Mouse (Mus musculus) G1E (cell line): Measurements from ENCODE around the gene Esyt2. TPM values are rescaled to one million over a fixed set of nuclear protein-coding genes. Genes with fewer than 3 reads are reported as not detected.

Experiments
- ATAC-seq: 2 replicates; pipeline ENCODE4 v1.8.0; 2016; ENCODE audit warnings: mild to moderate bottlenecking; ENCODE audit not compliant: insufficient number of reproducible peaks, poor library complexity, low FRiP score, severe bottlenecking; ENCODE audit errors: extremely low read depth
- DNase-seq: peaks from one replicate; pipeline ENCODE4 v3.0.0; 2012; ENCODE audit warnings: low spot score
- H3K27me3 ChIP-seq: 2 replicates; pipeline ENCODE4 v1.6.1; 2012; ENCODE audit warnings: mild to moderate bottlenecking, low read length, inconsistent platforms; ENCODE audit not compliant: insufficient read depth
- H3K36me3 ChIP-seq: replicated peaks from 2 replicates; pipeline ENCODE3; 2012; ENCODE audit warnings: mild to moderate bottlenecking, inconsistent platforms
- H3K4me1 ChIP-seq: 2 replicates; pipeline ENCODE4 v1.6.1; 2012; ENCODE audit warnings: low read depth, low read length, inconsistent platforms, mixed read lengths; ENCODE audit not compliant: insufficient read depth
- H3K4me3 ChIP-seq: 2 replicates; pipeline ENCODE4 v1.5.1; 2012; ENCODE audit warnings: low read depth, mild to moderate bottlenecking, inconsistent platforms, low read length, moderate library complexity, mixed read lengths
- H3K9me3 ChIP-seq: replicated peaks from 2 replicates; pipeline ENCODE4 v1.6.1; 2012; ENCODE audit warnings: inconsistent platforms
- CTCF ChIP-seq: IDR thresholded peaks from 2 replicates; pipeline ENCODE4 v1.5.1; 2012; ENCODE audit warnings: low read depth, low read length, inconsistent platforms, mixed read lengths
- GATA1 ChIP-seq: IDR thresholded peaks from 2 replicates; pipeline ENCODE4 v1.6.1; 2012; ENCODE audit warnings: borderline replicate concordance, low read length, inconsistent platforms, mixed read lengths
- GATA2 ChIP-seq: IDR thresholded peaks from 2 replicates; pipeline ENCODE4 v1.6.1; 2012; ENCODE audit warnings: low read depth, low read length, inconsistent platforms, borderline replicate concordance
- POLR2AphosphoS5 ChIP-seq: IDR thresholded peaks from 2 replicates; pipeline ENCODE4 v1.6.1; 2012; ENCODE audit warnings: low read depth, low read length, inconsistent platforms; ENCODE audit not compliant: insufficient replicate concordance
- TAL1 ChIP-seq: conservative IDR thresholded peaks from 2 replicates; pipeline ENCODE4 v1.6.1; 2012; ENCODE audit warnings: low read depth, low read length, inconsistent platforms, mixed read lengths
- polyA plus RNA-seq: library from polyadenylated mRNA; stranded (reverse); fragments of >175 nt; gene quantifications from 2 replicates; pipeline ENCODE4 v1.2.3, GENCODE M21; 2012
- total RNA-seq, 2 experiments: library from RNA; stranded (forward) in 1 of 2; stranded (reverse) in 1 of 2; fragments of 200-1000 nt in 1 of 2; fragments of >200 nt in 1 of 2; fragmentation: Nextera tagmentation in 1 of 2; gene quantifications; 2 replicates each; pipeline ENCODE4 v1.2.3; 2014 to 2017

Esyt2 gene
- total and polyA plus RNA-seq, 3 experiments = 23.4 to 147 (median 87.5) TPM

GRCm38 (mm10) chr12:116435232-116435631, 154.2 kb downstream of the Esyt2 start:
- H3K4me1 ChIP-seq = no peaks in the 10 kb centered on the region
- H3K36me3 ChIP-seq = peaks cover 90% of the 10 kb centered on the region
- H3K27me3 ChIP-seq = no peaks in the 10 kb centered on the region
- DNase-seq (no peak), ATAC-seq (no peak)
- TF ChIP-seq POLR2AphosphoS5 = no peak
- H3K9me3 ChIP-seq = no peaks in the 10 kb centered on the region
- H3K4me3 ChIP-seq = no peak overlapping the region

DNA sequence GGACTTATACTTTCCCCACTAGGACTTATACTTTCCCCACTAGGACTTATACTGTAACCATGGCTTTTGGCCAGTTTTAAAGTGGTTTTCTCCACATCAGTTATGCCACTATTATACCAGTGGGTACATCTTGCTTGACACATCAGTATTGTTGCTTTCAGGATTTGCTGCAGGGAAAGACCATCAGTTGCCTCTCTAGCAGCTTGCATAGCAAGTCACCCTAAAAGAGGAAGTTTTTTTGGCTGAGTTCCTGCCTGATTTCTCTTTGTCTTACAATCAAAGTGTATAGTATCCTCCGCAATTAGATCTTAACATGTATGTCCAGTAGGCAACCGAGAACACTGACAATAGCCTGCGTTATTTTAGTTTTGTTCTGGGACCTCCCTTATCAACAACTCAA, 155.1 kb downstream of the Esyt2 start:
- 0 out of 2 replicates have a peak, but pooled peaks have one; percentile 26 for ATAC-seq
- H3K36me3 ChIP-seq = peaks cover 90% of the 10 kb centered on the region

DNA sequence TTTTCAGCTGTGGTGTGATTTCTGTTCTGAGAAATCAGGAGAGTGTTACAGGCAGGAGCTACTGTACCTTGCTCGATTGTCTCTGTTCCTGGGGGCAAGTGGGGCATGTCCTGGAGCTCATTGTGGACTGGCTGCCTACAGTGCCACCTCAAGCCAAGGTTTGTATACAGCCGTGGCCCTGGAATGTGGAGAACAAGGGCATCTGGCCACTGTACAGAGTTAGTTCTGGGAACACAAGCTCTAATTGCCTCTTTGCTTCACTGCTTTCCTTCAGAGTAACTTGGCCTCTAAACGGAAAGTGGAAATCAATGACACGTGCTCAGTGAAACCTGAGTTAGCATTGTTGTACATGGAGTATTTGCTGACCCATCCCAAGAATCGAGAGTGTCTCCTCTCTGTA, 157.6 kb downstream of the Esyt2 start:
- H3K27me3 ChIP-seq = no peaks in the 10 kb centered on the region
- no peaks in the 10 kb centered on the region for H3K9me3 ChIP-seq
- TF ChIP-seq GATA2 (no peak), POLR2AphosphoS5 (no peak), TAL1 (no peak), GATA1 (no peak), CTCF (no peak)
- H3K4me3 ChIP-seq = no peak overlapping the region
- no peak for DNase-seq
- peaks cover 6% of the 10 kb centered on the region; the same call in 1 of the 2 replicates for H3K4me1 ChIP-seq
- peaks cover 93% of the 10 kb centered on the region for H3K36me3 ChIP-seq
- no peak for ATAC-seq

More for the DNA sequence above, 155.1 kb downstream of the Esyt2 start:
- 0 out of 2 replicates have a peak, but pooled peaks cover 4% of the 10 kb centered on the region for H3K4me1 ChIP-seq
- no peak for TF ChIP-seq TAL1
- no peak for TF ChIP-seq CTCF
- TF ChIP-seq GATA1 = no peak
- no peak for TF ChIP-seq POLR2AphosphoS5
- TF ChIP-seq GATA2 = no peak
- H3K4me3 ChIP-seq = no peak overlapping the region
- no peak for DNase-seq
- no peaks in the 10 kb centered on the region for H3K27me3 ChIP-seq
- no peaks in the 10 kb centered on the region for H3K9me3 ChIP-seq

Other genes starting within 250 kb of the Esyt2 start
- 67.0 and 68.6 TPM in 2 replicates for gene Zfp386, start 233.5 kb upstream of the Esyt2 start, total RNA-seq (2014; fragmentation: Nextera tagmentation)
- 48.8 and 55.8 TPM in 2 replicates for gene Zfp386, start 233.5 kb upstream of the Esyt2 start, total RNA-seq (2017)
- 0.83 and 2.1 TPM in 2 replicates for gene Zfp386, start 233.5 kb upstream of the Esyt2 start, polyA plus RNA-seq
- gene Vipr2, start 203.5 kb upstream of the Esyt2 start, total RNA-seq (2014; fragmentation: Nextera tagmentation) = not detected in 2 replicates
- gene Vipr2, start 203.5 kb upstream of the Esyt2 start, total RNA-seq (2017) = 0.16 and 0.17 TPM in 2 replicates
- not detected in 2 replicates for gene Vipr2, start 203.5 kb upstream of the Esyt2 start, polyA plus RNA-seq
- 24.9 and 30.0 TPM in 2 replicates for gene Wdr60, start 18.2 kb upstream of the Esyt2 start, total RNA-seq (2014; fragmentation: Nextera tagmentation)
- gene Wdr60, start 18.2 kb upstream of the Esyt2 start, total RNA-seq (2017) = 49.5 and 68.6 TPM in 2 replicates
- gene Wdr60, start 18.2 kb upstream of the Esyt2 start, polyA plus RNA-seq = 10.7 and 13.5 TPM in 2 replicates
- gene Gm11027, start 5.8 kb upstream of the Esyt2 start, total RNA-seq (2014; fragmentation: Nextera tagmentation) = not detected in 2 replicates
- gene Gm11027, start 5.8 kb upstream of the Esyt2 start, total RNA-seq (2017) = not detected in 2 replicates
- gene Gm11027, start 5.8 kb upstream of the Esyt2 start, polyA plus RNA-seq = not detected in 2 replicates
- gene Ncapg2, start 124.2 kb downstream of the Esyt2 start, total RNA-seq (2014; fragmentation: Nextera tagmentation) = 138 and 179 TPM in 2 replicates
- 229 and 321 TPM in 2 replicates for gene Ncapg2, start 124.2 kb downstream of the Esyt2 start, total RNA-seq (2017)
- gene Ncapg2, start 124.2 kb downstream of the Esyt2 start, polyA plus RNA-seq = 28.9 and 36.1 TPM in 2 replicates
- gene Ptprn2, start 204.5 kb downstream of the Esyt2 start, total RNA-seq (2014; fragmentation: Nextera tagmentation) = not detected in 2 replicates
- 0.22 and 0.23 TPM in 2 replicates for gene Ptprn2, start 204.5 kb downstream of the Esyt2 start, total RNA-seq (2017)
- not detected in 2 replicates for gene Ptprn2, start 204.5 kb downstream of the Esyt2 start, polyA plus RNA-seq